Mouse (Mus musculus) left cerebral cortex, adult 11 months (tissue): Measurements from ENCODE around the gene Rsbn1l.

Experiments used
- DNase-seq: peaks from one replicate; pipeline ENCODE4 v3.0.0; 2022; ENCODE audit warnings: low spot score

The Rsbn1l gene

DNA sequence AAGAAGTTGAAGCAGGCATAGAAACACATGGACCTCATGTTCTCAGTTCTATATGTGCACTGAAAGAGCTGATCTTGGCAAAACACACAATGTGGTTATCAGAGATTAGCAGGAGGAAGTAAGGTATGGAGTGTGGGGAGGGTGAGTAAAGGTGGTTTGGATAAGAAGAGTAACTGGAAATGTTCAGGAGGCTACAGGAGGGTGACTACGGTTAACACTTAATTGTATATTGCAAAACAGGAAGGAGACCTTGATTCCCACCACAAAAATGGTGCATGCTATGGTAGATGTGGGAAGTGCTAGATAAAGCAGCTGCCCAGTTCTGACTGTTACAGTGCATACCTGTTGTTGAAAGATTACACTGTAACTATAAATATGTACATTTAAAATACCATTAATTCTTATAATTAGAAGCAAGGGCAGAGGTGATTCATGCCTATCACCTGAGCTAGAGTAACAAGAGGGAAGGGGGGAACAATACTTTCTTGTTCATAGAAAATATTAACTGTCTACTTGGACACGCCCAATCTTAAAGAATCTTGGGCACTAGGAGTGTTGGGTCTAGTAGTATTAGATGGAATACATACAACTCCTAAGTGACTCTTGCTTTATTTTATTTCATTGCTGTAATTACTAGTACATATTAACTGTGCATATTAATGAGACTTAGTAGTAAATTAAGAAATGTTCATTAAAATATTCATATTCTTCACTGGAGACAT is 58.6 kb downstream of the Rsbn1l start:
- DNase-seq: no peak

DNA sequence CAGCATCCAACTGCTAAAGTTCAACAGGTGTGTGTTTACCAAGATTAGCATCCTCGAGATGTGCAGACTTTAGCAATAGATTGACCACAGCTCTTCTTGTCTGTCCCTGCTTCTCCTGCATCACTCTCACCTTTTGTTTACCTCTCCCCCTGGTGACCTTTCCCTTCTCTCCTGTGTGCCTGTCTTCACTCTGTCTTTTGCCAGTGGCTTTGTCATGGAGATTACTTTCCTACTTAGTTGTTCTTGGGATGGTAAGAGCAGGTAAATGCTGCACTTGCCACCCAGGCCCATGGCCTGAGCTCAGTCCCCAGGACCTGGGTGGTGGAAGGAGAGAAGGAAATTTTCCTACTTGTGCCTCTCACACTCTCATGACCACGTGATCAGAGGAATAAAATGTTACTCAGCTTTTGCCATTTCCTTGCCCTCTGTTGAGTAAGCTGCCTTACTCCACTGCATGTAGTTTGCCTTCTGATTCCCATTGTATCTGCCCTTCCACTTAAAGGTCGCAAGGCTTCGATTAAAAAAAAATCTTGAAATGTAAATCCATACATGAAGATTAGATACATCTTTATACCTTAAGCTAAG is 72.1 kb downstream of the Rsbn1l start:
- DNase-seq: no peak

DNA sequence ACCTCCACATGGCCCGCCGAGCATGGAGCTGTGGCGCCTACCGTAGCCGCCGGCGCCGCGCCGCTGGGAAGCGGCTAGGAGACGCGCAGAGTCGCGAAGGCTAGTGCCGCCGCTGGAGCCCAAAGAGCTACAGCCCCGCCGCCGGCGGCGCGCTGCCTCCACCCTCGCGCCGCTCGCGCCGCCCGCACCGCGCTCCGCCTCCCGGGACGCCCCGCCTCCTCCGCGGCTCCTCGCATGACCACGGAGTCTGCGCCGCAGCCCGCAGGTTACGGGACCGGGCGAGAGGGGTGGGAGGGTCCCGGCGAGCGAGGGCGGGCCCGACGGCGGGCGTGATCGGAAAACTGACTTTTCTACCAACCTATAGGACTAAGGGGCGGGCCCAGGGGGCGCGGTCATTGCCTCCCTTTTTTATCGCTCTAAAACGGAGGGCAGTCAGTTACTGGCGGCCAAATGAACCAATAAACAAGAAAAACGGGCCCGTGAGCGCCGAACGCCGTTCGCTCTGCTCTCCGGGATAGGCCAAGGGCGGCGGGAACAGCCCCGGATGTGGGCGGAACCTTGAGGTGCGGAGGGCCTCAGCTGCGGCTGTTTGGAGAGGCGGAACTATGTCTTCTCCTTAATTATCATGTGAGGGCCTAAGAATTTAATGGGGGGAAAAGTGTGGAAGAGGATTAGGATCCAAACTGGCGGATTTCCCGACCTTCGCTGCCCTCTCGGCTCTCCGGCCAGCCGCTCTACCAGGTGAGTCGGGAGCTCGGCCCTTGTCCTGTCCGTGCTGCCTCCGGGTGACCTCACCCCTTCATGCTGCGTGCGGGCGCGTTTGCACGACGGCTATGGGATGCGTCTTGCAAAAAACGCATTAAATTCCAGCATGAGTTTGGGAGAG is 74.0 kb downstream of the Rsbn1l start, which contains the start of the genes Phtf2 and Tmem60:
TSS of gene Phtf2 (minus strand) at position 210 of the 886 bp plus-strand sequence.
TSS of gene Tmem60 (plus strand) at position 277 of the 886 bp plus-strand sequence.
- peak; percentile 98 for DNase-seq

DNA sequence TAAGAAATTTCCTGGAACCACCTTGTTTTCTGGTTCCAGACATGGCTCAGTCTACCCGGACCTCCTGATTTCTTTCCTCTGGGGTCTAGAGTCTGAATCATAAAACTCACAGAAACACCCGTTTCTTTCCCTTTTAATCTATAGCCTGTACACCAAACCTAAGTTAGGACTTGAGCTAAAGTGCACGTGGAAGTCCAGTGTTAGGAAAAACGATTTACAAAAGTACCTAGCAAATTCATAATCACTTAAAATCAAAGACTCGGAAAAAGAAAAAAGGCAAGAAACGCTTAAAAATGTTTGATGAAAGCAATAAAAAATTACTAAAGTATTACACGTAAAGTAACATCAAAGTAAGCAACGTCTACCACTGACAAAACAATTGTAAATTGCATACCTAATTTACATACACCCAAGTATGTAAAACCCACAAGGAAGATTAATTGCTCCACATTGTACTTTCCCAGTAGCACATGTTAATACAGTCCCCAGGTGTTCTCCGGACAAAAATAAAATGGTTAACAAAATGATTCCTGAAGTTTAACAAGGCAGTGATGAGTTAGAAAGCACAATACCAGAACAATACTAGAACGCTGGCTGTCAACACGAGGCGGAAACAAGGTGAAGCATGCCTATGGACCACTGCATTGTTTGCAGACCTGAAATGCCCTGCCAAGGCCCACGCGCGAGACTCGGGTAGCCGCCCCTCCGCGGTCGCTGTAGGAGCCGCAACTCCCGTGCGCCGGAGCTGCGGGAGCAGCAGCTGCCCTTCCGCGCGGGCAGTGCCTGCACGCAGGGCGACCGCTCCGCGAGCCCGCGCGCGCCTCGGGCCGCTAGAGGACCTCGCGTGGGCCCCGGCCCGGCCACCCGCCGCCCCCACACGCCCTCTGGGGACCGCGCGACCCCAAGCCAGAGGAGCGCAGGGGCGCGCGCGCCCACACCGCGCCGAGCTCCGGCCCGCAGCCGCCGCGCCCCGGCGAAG is 75.1 kb downstream of the Rsbn1l start:
- peak; percentile 25 for DNase-seq

DNA sequence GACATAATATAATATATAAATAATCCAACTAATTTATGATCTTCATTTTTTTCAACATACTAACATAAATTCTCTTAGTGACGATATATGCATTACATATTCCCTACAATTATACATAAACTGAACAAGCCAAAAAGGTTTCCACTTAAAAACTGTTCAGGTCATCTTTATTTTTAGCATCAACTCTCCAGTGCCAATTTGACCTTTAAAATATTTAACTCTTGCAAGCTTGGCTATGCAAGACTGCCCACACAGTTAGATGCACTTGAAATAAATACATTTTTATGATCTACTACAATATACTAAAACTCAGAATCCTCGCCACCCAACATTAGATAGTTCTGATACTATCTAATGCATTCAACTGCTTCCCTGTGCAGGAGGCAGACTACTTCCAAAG is 75.8 kb downstream of the Rsbn1l start:
- DNase-seq: no peak

DNA sequence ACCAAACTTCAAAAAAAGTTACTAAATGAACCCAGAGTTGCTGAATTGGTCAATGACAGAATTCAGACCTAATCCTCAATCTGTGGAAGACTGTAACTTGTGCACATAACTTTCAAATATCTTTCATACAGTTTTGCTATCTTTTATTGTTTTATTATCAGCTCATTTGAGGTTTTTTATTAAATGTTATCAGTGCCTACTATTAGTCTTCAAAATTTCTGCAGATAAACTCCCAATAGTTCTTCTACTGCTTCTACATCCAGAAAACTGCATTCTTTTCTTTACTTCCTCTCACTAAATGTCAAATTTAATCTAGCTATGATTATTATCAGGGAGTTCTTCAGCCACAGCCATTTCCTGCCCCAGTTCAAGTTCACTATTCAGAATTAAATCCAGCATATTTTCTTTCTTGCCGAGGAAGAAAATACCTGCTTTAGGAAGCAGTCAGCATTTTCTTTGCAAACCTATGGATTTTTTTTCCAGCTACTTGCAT is 79.2 kb downstream of the Rsbn1l start:
- no peak for DNase-seq

DNA sequence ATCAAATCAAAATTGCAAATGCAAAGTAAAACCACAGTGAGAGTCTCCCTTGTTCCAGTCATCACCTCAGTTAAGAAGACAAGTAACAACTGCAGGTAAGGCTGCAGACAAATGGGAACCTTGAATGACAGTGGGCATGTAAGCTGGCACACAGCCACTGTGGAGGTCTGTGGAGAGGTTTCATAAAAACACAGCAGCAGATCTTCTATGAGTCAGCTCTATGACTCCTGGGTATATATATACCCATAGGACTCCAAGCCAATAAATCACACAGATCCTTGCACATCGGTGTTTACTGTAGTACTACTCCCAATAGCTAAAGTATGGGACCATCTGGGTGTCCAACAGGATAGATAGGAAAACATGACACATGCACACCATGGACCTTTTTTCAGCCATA is 83.1 kb downstream of the Rsbn1l start:
- no peak for DNase-seq

DNA sequence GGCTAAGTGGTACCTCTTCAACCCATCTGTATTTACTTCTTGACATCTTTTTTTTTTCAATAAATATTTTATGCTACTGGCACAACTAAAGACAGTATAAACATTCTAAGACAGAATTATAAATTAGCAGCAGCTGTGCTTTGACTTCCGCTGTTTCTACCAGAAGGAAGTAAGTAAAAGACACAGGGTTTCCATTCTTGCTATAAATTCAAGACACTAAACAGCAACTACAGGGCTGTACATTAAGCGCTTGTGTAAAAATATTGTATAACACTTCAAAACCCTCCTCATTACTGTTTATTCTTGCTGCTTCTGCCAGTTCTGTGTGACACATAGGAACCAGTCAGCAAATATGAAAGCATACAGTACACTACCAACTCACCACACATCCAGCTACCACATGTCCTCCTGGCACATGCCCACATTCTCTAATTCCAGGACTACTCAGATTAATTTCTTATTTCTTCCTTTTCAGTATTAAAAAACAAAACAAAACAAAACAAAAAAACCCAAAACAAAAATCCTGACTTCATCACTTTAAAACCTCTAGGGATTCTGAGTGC is 90.9 kb downstream of the Rsbn1l start:
- DNase-seq: no peak

DNA sequence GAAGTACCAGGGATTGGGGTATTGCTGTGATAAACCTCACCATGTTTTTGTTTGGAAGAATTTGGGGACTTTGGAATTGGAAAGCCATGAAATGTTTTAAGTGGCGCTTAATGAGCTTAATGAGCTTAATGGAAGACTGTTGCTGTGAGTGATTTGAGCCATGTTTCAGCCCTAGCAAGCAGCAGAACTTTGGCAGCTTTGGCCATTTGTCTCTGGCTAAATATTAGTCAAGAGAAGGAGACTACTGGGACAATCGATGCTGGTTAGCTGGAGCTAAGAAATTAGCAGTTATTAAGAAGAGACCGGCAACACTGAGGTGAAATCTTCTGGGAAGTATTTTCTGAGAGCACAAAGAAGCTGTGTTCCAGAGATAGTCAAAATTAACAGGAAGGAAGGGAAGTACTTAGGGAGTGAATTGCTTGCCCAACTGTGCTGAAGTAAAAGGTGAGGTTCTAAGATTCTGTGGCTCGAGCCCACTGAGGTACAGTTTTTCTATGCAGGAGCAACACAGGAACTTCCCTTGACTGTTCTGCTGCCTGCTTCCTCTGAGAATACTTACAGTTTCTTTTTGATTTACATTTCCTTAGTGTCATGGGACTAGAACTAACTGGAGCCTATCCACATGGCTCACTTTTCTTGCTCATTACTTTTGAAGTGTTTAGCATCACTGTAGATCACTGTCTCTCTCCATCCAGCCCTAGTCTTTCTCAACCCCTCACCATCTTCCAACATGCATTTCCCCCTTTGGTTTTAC is 91.8 kb downstream of the Rsbn1l start:
- DNase-seq: no peak

DNA sequence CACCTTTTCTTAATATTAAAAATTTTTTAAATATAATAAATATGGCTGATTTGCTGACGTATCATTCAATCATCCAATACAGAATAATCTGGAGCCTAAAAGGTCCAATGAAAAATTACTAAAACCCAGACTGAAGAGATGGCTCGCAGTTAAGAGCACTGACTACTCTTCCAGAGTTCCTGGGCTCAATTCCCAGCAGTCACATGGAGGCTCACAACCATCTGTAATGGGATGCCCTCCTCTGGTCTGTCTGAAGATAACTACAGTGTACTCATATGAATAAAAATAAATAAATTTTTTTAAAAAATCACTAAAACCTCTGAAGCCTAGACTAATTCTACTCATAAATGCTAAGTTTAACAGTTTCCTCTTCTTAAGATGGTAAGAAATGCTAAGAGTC is 94.3 kb downstream of the Rsbn1l start:
- DNase-seq: no peak

DNA sequence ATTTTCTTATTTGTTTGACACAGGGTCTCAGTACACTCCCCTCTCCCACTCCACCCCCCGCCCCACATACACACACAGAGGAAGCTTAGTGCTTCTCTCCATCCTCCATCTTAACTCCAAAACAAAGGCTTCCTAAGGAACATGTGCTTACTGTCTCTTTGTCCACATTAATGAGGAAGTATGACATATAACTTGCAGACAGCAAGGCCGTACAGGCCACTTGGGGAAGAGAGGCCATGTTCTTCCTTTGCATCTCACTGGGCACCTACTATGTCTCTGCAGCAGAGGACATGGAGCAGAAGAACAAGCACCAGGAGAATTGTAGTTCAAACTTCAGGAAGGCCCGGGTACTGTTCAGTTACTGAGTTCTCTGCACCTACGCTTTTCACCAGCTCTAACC is 95.6 kb downstream of the Rsbn1l start:
- no peak for DNase-seq

DNA sequence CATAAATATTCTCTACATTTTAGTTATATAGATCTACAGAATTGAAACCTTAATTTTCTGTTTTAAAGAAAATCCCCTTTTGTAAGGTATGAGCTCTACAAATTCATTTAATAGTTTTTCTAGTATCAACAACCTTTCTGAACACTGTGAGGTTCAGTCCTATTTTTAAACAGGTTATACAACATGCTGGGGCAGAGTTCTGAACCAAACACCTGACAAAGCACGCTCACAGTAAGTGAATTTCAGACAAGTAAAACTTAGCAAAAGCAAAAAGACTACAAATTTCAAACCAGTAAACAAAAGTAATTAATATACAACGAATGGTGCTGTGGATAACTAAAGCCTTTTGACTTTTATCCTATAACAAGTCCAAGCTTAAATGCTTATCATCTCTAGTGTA is 97.8 kb downstream of the Rsbn1l start:
- DNase-seq: no peak

DNA sequence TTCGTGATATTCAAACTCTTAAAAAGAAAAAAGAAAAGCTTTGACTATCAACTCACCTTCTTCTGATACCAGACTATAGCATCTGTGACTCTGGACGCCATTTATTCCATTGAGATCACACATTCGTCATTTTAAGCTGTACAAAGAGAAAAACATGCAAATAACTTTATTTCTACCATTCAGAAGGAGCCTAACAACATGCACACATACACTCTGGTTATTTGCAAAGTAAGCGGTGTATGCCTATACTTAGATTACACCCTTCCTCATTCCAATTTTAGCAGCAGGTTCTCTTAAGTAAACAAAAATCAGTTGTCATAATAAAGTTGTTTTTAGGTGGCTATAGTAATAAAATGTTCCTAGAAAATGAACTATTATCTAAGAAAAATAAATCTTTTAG is 101.1 kb downstream of the Rsbn1l start:
- no peak for DNase-seq

DNA sequence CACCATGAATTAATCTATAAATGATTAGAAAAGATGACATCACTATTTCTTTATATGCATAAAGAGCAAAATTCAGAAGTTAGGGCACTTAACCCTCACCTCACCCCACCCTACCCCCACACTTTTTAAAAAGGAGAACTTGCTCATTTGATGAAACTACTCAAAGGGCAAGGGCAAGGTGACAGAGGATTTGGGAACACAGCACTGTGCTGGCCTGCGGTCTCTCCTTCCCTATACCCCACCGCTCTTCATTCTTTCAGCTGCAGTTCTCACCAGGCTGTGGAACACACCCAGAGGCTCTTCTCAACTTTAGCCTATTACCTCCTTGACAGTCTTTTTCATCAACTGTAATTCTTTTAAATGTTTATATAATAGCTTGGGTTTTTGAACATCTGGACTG is 109.2 kb downstream of the Rsbn1l start:
- DNase-seq: no peak

DNA sequence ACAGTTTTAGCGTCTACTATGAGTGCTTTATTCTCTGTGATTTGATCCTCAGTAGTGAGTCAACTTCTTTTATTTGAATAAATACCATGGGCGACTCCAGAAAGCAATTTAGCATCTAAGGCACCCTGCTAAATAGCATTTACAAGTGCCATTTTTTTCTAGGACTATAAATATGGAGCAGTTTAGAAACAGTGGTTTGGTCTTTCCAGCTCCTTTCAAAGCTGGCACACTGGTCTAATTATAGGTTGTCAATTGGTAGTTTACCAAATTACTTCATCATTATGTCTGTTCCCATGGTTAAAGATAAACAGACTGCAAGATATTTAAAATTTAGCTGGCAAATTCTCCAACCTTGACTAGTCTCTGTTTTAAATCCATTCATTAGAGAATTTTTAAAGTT is 112.4 kb downstream of the Rsbn1l start:
- DNase-seq: no peak

DNA sequence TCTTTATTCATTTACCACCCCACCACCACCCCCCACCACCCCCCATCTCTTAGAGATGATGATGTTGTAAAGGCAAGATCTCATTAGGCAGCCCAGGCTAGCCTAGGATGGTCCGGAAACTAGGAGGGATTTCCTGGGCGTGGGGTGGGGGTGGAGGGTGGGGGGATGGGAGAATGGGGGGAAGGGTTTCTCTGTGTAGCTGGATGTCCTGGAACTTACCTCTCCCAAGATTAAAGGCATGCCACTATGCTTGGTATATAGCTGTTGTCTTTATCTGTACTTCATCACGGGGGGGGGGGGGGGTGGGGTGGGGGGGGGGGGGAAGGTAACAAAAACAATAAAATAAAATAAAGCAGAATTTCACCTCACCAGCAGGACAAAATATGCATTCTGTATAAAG is 112.8 kb downstream of the Rsbn1l start:
- no peak for DNase-seq
